Mouse (Mus musculus) kidney, postnatal 0 days (tissue): Measurements from ENCODE around the gene Zfp706. TPM values are rescaled to one million over a fixed set of nuclear protein-coding genes. Genes with fewer than 3 reads are reported as not detected.

Source experiments
- ATAC-seq: fragments of 200-750 bp; cut with Nextera tagmentation; replicated peaks from 2 replicates; pipeline ENCODE4 v1.8.0; 2017; ENCODE audit warnings: low read depth, moderate number of reproducible peaks, moderate TSS enrichment, moderate library complexity; ENCODE audit not compliant: low FRiP score
- DNase-seq: peaks from one replicate; pipeline ENCODE4 v3.0.0-alpha.2; 2016; ENCODE audit warnings: low spot score
- H3K27ac ChIP-seq: fragments of 300-500 bp; sonication (generic); 2 replicates; pipeline ENCODE4 v1.5.1; 2014; ENCODE audit warnings: mild to moderate bottlenecking
- H3K27me3 ChIP-seq: fragments of 300-500 bp; sonication (generic); 2 replicates; pipeline ENCODE4 v1.6.1; 2014; ENCODE audit warnings: low read length, mixed read lengths; ENCODE audit not compliant: insufficient read depth
- H3K36me3 ChIP-seq: fragments of 300-500 bp; sonication (generic); 2 replicates; pipeline ENCODE4 v1.6.1; 2014; ENCODE audit warnings: low read length, mixed read lengths; ENCODE audit not compliant: insufficient read depth
- H3K4me1 ChIP-seq: fragments of 300-500 bp; sonication (generic); replicated peaks from 2 replicates; pipeline ENCODE4 v1.6.1; 2014; ENCODE audit warnings: antibody characterized with exemption, low read length, mixed read lengths; ENCODE audit not compliant: insufficient read depth
- H3K4me2 ChIP-seq: fragments of 300-500 bp; sonication (generic); 2 replicates; pipeline ENCODE4 v1.6.1; 2014; ENCODE audit warnings: mild to moderate bottlenecking, low read length, moderate library complexity, mixed read lengths
- H3K4me3 ChIP-seq: fragments of 300-500 bp; sonication (generic); replicated peaks from 2 replicates; pipeline ENCODE4 v1.5.1; 2014; ENCODE audit warnings: low read depth, low read length
- H3K9ac ChIP-seq: fragments of 300-500 bp; sonication (generic); 2 replicates; pipeline ENCODE4 v1.6.1; 2014; ENCODE audit warnings: low read depth, low read length
- H3K9me3 ChIP-seq: fragments of 300-500 bp; sonication (generic); replicated peaks from 2 replicates; pipeline ENCODE4 v1.6.1; 2016; ENCODE audit warnings: low read length, inconsistent platforms, mixed read lengths
- CTCF ChIP-seq: IDR thresholded peaks from 2 replicates; pipeline ENCODE4 v1.5.1; 2016; ENCODE audit warnings: antibody characterized with exemption, low read depth, mild to moderate bottlenecking, moderate library complexity
- WGBS: fragments of 180-500 bp; shearing (Covaris S2); extraction: QIAGEN DNeasy Blood & Tissue Kit; methylation state at CpG from one replicate; pipeline ENCODE4 v1.1.7; 2014; 5-methylcytosine and 5-hydroxymethylcytosine counted together
- polyA plus RNA-seq: library from polyadenylated mRNA; unstranded; fragments of >200 nt; fragmentation: Nextera tagmentation; extraction: Ambion mirVana; gene quantifications from 2 replicates; pipeline ENCODE4 v1.2.1, GENCODE M21; 2015

Zfp706 gene
- polyA plus RNA-seq, 1 experiment from 2014 or later: 509 TPM

DNA sequence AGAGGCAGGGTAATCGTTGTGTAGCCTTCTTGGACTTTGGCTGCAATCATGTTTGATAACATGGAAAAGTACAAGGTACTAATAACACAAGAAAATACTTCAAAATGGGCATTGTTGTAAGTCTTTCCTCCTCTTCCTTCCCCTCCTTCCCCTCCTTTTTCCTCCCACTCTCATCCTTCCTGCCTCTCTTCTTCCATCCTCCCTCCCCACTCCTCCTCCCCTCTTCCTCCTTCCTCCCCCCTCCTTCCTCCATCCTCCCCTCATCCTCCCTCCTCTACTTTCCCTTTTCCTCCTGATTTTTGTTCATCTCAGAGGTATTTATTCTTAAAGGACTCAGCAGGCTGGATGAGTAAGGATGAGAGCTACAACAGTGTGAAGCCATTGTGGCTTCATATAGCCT is 39.3 kb downstream of the Zfp706 start:
- TF ChIP-seq CTCF: no peak
- H3K27me3 ChIP-seq: no peaks in the 10 kb centered on the region
- ATAC-seq (no peak), DNase-seq (no peak)
- WGBS: 53% methylated on average over 1 of the region's 1 CpGs
- no peaks in the 10 kb centered on the region for H3K36me3 ChIP-seq
- H3K9ac ChIP-seq: no peak overlapping the region
- H3K4me1 ChIP-seq: no peaks in the 10 kb centered on the region
- H3K4me3 ChIP-seq: no peak overlapping the region
- H3K4me2 ChIP-seq: no peak overlapping the region
- H3K27ac ChIP-seq: no peak overlapping the region
- no peaks in the 10 kb centered on the region for H3K9me3 ChIP-seq

GRCm38 (mm10) chr15:36967381-36968211 is 40.0 kb downstream of the Zfp706 start:
- Histone ChIP-seq H3K4me3 (no peak overlapping the region), H3K36me3 (no peaks in the 10 kb centered on the region), H3K4me2 (peak overlapping the region; percentile 30), H3K4me1 (no peaks in the 10 kb centered on the region), H3K27me3 (no peaks in the 10 kb centered on the region), H3K27ac (no peak overlapping the region), H3K9ac (no peak overlapping the region), H3K9me3 (no peaks in the 10 kb centered on the region)
- 28% methylated on average over 24 of the region's 24 CpGs for WGBS
- peak; percentile 63 for ATAC-seq
- DNase-seq: peak; percentile 61
- no peak for TF ChIP-seq CTCF

DNA sequence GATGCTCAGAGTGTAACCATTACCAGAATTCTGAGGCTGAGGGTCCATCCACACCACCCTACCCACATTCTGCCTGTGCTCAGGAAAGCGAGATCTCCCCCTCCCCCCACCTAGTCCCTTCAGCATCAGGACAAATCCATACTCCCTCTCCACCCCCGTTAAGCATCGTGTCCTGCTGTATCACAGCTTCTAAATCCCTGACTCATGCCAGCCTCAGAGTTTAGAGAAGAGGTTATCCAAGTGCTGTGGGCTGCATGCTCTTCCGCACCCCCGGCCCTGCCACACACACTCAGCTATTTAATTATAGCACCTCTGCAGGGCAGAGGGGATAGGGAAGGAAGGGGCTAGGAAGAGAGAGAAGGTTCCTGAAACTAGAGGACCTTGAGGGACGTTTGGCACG is 40.6 kb downstream of the Zfp706 start:
- no peaks in the 10 kb centered on the region for H3K27me3 ChIP-seq
- DNase-seq (no peak), ATAC-seq (0 out of 2 replicates have a peak, but pooled peaks have one; percentile 11)
- no peak overlapping the region for H3K9ac ChIP-seq
- no peak overlapping the region for H3K4me3 ChIP-seq
- H3K9me3 ChIP-seq: no peaks in the 10 kb centered on the region
- 34% methylated on average over 7 of the region's 7 CpGs for WGBS
- H3K36me3 ChIP-seq: no peaks in the 10 kb centered on the region
- H3K4me1 ChIP-seq: no peaks in the 10 kb centered on the region
- H3K4me2 ChIP-seq: peak overlapping the region; percentile 30; the same call in 1 of the 2 replicates
- H3K27ac ChIP-seq: no peak overlapping the region
- no peak for TF ChIP-seq CTCF

GRCm38 (mm10) chr15:36966466-36966865 is 41.1 kb downstream of the Zfp706 start:
- Histone ChIP-seq H3K9ac (no peak overlapping the region), H3K4me1 (no peaks in the 10 kb centered on the region), H3K27ac (no peak overlapping the region), H3K27me3 (no peaks in the 10 kb centered on the region), H3K4me2 (no peak overlapping the region), H3K36me3 (no peaks in the 10 kb centered on the region), H3K4me3 (no peak overlapping the region), H3K9me3 (no peaks in the 10 kb centered on the region)
- 0 out of 2 replicates have a peak, but pooled peaks have one; percentile 11 for ATAC-seq
- no peak for TF ChIP-seq CTCF
- 75% methylated on average over 2 of the region's 2 CpGs for WGBS
- DNase-seq: no peak

DNA sequence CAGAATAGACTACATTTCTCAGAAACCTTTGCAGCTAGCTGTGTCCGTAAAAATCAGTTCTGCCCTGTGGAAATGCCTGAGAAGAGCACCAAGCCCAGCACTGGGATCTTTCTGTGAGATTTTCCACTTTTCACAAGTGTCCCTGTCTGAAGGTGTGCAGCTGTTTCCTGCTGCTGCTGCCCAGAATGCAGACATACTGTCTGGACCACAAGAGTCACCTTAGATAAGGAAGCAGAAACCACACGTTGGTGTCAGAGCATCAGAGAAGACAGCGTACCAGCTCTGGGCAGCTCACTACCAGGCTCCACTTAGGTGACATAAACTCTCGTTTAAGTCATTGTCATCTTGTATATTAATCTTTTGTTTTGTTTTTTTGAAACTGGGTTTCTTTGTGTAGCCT is 41.8 kb downstream of the Zfp706 start:
- TF ChIP-seq CTCF: no peak
- WGBS: 70% methylated on average over 4 of the region's 4 CpGs
- no peak overlapping the region for H3K4me2 ChIP-seq
- H3K9me3 ChIP-seq: no peaks in the 10 kb centered on the region
- ATAC-seq (no peak), DNase-seq (no peak)
- no peak overlapping the region for H3K4me3 ChIP-seq
- no peak overlapping the region for H3K9ac ChIP-seq
- no peaks in the 10 kb centered on the region for H3K36me3 ChIP-seq
- H3K27me3 ChIP-seq: no peaks in the 10 kb centered on the region
- no peaks in the 10 kb centered on the region for H3K4me1 ChIP-seq
- H3K27ac ChIP-seq: no peak overlapping the region

- no peak overlapping the region for H3K27ac ChIP-seq
- 83% methylated on average over 6 of the region's 6 CpGs for WGBS
- no peaks in the 10 kb centered on the region for H3K27me3 ChIP-seq
- no peak overlapping the region for H3K4me3 ChIP-seq
- no peak for TF ChIP-seq CTCF
- no peak for DNase-seq
- no peak overlapping the region for H3K4me2 ChIP-seq
- H3K4me1 ChIP-seq: no peaks in the 10 kb centered on the region
- no peaks in the 10 kb centered on the region for H3K9me3 ChIP-seq
- no peak overlapping the region for H3K9ac ChIP-seq
- no peaks in the 10 kb centered on the region for H3K36me3 ChIP-seq
- no peak for ATAC-seq
Measured at GRCm38 (mm10) chr15:36962931-36963330, 44.6 kb downstream of the Zfp706 start.
